In genomic region chr11:120315832-120316689, GRCm38 (mm10) we compare ENCODE assay signal across 8 mouse cellular contexts. TPM values are rescaled to one million over a fixed set of nuclear protein-coding genes. Genes with fewer than 3 reads are reported as not detected.
DNase-seq lines count a peak whose midpoint lies in the region; ATAC-seq lines count a peak whose summit lies in the region.

No protein-coding gene starts in this region.

- no peaks in the 10 kb centered on the region for H3K27me3 ChIP-seq in embryonic facial prominence, embryonic 11.5 days (ENCODE audit: control insufficient read depth, insufficient read depth, low read length)
- H3K27me3 ChIP-seq in midbrain, embryonic 11.5 days (ENCODE audit: control insufficient read depth, insufficient read depth, low read length), result no peaks in the 10 kb centered on the region

- 4% methylated on average over 37 of the region's 37 CpGs for WGBS in embryonic facial prominence, embryonic 11.5 days
- 6% methylated on average over 37 of the region's 37 CpGs for WGBS in midbrain, embryonic 11.5 days

- peak overlapping the region; percentile 95 for H3K27ac ChIP-seq in embryonic facial prominence, embryonic 11.5 days (replicated peaks; ENCODE audit: low read depth, low read length)
- H3K27ac ChIP-seq in midbrain, embryonic 11.5 days (ENCODE audit: low read depth, low read length), result peak overlapping the region; percentile 96

- no peaks in the 10 kb centered on the region for H3K36me3 ChIP-seq in embryonic facial prominence, embryonic 11.5 days (replicated peaks; ENCODE audit: control insufficient read depth, insufficient read depth, low read depth, low read length)
- no peaks in the 10 kb centered on the region for H3K36me3 ChIP-seq in midbrain, embryonic 11.5 days (ENCODE audit: control insufficient read depth, insufficient read depth, low read length)

- DNase-seq in adrenal gland, postnatal 25 days, result peak; percentile 89
- peak; percentile 96 for DNase-seq in embryonic facial prominence, embryonic 11.5 days (ENCODE audit: low spot score)
- peak; percentile 100 for DNase-seq in heart, adult 11 months
- peak; percentile 96 for DNase-seq in kidney, adult 11 months
- DNase-seq in left cerebral cortex, postnatal 4 days, result peak; percentile 94
- peak; percentile 97 for DNase-seq in midbrain, embryonic 11.5 days (ENCODE audit: low spot score, missing footprints)
- DNase-seq in right cerebral cortex, postnatal 4 days, result peak; percentile 79
- peak; percentile 95 for DNase-seq in yolk sac, embryonic 10.5 days (ENCODE audit: low spot score)

- peak overlapping the region; percentile 47 for H3K4me3 ChIP-seq in embryonic facial prominence, embryonic 11.5 days (ENCODE audit: low read depth, low read length)
- peak overlapping the region; percentile 47 for H3K4me3 ChIP-seq in midbrain, embryonic 11.5 days (ENCODE audit: low read depth, low read length)

- no peaks in the 10 kb centered on the region for H3K9me3 ChIP-seq in embryonic facial prominence, embryonic 11.5 days (replicated peaks; ENCODE audit: control insufficient read depth, low read length)
- H3K9me3 ChIP-seq in midbrain, embryonic 11.5 days (ENCODE audit: control insufficient read depth, low read length), result no peaks in the 10 kb centered on the region

- intact Hi-C loops in left cerebral cortex, postnatal 4 days (cut with DNase I), result no loop called here

- peaks cover 10% of the 10 kb centered on the region for H3K4me1 ChIP-seq in embryonic facial prominence, embryonic 11.5 days (ENCODE audit: control insufficient read depth, insufficient read depth, low read length)
- peaks cover 27% of the 10 kb centered on the region for H3K4me1 ChIP-seq in midbrain, embryonic 11.5 days (ENCODE audit: control insufficient read depth, insufficient read depth, low read length)

- peak; percentile 94 for ATAC-seq in embryonic facial prominence, embryonic 11.5 days (replicated peaks; ENCODE audit: insufficient number of reproducible peaks, low FRiP score, low TSS enrichment, low read depth)
- peak; percentile 96 for ATAC-seq in midbrain, embryonic 11.5 days (ENCODE audit: low FRiP score)

- H3K4me2 ChIP-seq in embryonic facial prominence, embryonic 11.5 days (ENCODE audit: low read depth, low read length), result peak overlapping the region; percentile 78
- peak overlapping the region; percentile 93 for H3K4me2 ChIP-seq in midbrain, embryonic 11.5 days

- peak overlapping the region; percentile 89 for H3K9ac ChIP-seq in embryonic facial prominence, embryonic 11.5 days (replicated peaks; ENCODE audit: low read length)
- peak overlapping the region; percentile 93 for H3K9ac ChIP-seq in midbrain, embryonic 11.5 days (ENCODE audit: low read length)

RNA-seq across cellular contexts. Expression of gene Actg1, which starts 32.3 kb away (rescaled TPM):
- total RNA-seq in adrenal gland, postnatal 25 days (2021), result 1,036 and 1,352 TPM in 2 replicates
- 3,237 and 3,434 TPM in 2 replicates for polyA plus RNA-seq in embryonic facial prominence, embryonic 11.5 days (2014; fragmentation: Nextera tagmentation; extraction: Ambion mirVana)
- total RNA-seq in left cerebral cortex, postnatal 4 days (2021), result 1,000 to 10,000 TPM; 3,514 to 3,537 TPM
- polyA plus RNA-seq in midbrain, embryonic 11.5 days (2014; fragmentation: Nextera tagmentation; extraction: Ambion mirVana), result 2,965 and 3,081 TPM in 2 replicates

RNA-seq across cellular contexts. Expression of gene Fscn2, which starts 45.3 kb away (rescaled TPM):
- total RNA-seq in adrenal gland, postnatal 25 days (2021), result 0.79 TPM in 1 of 2 replicates, not detected in the other
- polyA plus RNA-seq in embryonic facial prominence, embryonic 11.5 days (2014; fragmentation: Nextera tagmentation; extraction: Ambion mirVana), result 0.20 and 0.28 TPM in 2 replicates
- total RNA-seq in left cerebral cortex, postnatal 4 days (2021), result under 1 TPM; 0.42 to 0.44 TPM
- 1.4 TPM in 2 replicates for polyA plus RNA-seq in midbrain, embryonic 11.5 days (2014; fragmentation: Nextera tagmentation; extraction: Ambion mirVana)

Comparison
In these comparisons a context has a peak if more than half of its experiments do, and no peak if none do; other contexts are left out.
1. Peak in every context shown above with its lines: DNase-seq, ATAC-seq, H3K4me3 ChIP-seq and H3K27ac ChIP-seq.